Mouse (Mus musculus) kidney, adult 11 months (tissue): Measurements from ENCODE around the gene Pramef20.
A peak's percentile ranks its signal among the peaks of the same experiment; 100 is the strongest.
"Not testable (repeated sequence)": the region's sequence is repeated elsewhere in the genome, so short reads cannot be mapped to it uniquely, and the experiment has no call there.

Source experiments
- DNase-seq: peaks from one replicate; pipeline ENCODE4 v3.0.0; 2022

Gene Pramef20

GRCm38 (mm10) chr4:144377911-144378310 is at the start of gene Pramef20:
TSS of gene Pramef20 (minus strand) at chr4:144377933.
- DNase-seq = no peak

DNA sequence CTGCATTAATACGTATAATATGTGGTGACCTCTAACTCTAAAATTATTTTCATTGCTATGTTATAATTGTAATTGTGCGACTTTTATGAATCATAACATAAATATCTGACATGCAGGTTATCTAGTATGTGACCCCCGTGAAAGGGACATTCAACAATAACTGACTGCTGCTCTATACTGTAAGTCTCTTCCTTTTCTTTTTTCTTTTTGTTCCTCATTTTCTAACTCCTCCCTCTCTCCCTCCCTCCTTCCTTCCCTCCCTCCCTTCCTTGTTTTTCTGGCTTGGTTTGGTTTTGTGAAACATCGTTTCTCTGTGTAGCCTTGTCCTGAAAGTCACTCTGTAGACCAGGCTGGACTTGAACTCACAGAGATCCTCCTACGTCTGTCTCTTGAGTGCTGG is 46.9 kb upstream of the Pramef20 start:
- DNase-seq = no peak

DNA sequence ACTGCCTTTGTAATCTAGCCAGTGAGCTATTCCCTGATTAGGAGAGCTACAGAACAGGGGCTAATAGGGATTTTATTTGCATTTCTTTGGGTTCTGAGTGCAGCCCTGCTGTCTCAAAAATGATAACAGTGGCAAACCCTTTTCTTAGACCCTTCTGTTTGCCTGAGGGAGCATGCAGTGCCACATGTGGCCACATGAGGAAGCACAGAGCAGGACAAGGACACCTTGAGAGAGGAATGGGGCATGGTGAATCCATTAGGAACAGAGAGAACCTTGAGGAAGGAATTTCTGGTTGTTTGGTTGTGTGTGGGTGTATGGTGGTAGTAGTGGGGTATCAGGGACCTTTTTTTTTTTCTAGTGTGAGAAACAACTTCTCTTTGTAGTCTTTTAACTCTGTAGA is 42.9 kb upstream of the Pramef20 start:
- no peak for DNase-seq

DNA sequence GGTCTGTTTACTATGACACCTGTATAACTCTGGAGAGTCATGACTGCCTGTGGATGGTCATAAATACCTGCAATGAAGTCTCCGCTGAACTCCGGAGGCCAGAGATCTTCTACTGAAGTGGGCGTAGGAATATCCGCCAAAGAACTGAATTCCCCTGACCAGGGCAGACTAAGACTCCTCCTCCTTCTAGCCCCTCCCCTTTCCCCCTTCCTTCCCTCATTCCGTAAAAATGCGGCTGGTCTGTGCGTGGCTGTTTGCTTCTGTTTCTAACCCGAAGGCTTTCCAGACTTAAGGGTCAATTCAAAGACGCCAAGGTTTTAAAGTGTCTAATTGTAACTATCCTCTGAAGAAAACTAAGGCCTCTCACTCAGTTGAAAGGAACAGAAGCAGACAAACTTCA is 30.6 kb upstream of the Pramef20 start, which contains the start of gene Pramef12:
TSS of gene Pramef12 (minus strand) at position 175 of the 400 bp plus-strand sequence.
- DNase-seq = no peak

DNA sequence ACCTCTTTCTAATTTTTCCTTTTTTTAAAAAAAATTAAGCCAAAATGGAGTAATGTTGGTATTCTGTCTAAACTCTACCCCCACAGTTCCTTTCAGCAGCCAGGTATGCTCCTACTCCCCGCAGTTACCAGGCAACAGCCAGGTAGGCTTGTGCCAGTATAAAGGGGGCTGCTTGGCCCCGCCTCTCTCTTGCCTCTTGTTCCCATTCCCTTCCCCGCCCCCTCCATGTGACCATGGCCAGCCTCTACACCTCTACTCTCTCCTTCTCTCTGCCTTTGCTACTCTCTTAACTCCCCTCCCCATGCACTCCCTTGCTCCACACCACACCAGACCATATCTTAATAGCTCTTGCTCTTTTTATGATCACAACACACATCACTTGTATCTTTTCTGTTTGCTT is 28.5 kb upstream of the Pramef20 start:
- DNase-seq = no peak

DNA sequence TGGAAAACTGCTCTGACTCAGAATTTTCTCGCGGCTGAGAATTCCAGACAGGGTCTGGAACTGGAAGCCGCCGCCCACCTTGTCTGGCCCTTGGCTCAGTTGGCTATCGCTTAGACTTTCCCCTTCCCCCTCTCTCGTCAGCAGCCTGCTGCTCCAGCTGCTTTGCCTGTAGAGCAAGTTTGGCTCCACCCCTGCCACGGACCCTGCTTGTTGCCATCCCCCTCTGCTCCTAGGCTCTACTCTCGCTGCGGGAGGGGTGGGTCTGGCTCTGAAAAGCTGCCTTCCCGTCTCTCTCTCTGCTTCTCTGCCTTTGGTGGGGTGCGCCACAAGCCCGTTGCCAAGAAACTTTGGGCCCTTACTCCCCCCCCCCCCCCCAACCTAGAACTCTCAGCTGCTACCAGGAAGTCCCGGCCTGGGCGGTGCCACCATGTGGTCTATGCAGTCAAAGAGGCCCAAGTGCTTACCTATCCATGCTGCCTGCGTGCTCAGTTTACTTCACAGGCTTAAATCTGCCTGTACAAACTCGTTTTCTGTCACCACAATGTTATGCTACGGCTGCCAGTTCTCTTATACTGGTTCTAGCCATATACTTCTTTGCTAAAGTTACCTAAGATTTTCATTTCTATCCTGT is 26.8 kb upstream of the Pramef20 start:
- DNase-seq = peak; percentile 9

DNA sequence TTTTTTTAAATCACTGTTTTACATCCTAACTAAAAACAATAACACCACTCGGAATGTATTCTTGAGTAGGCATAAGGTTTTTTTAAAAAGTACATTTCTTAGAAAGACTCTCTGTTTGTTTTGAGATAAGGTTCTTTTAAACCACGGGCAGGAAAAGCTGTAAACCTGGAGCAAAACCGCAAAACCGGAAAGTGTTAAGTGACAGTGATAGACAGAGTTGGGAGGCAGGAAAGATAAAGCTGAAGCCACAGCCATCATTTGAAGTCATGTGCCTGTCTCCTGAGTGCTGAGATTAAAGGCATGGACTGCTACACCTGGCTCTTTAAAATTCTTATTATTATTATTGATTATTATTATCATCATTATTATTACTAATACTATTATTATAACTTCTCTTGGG is 25.0 kb upstream of the Pramef20 start:
- no peak for DNase-seq

GRCm38 (mm10) chr4:144396316-144396715 is 18.6 kb upstream of the Pramef20 start:
- no peak for DNase-seq

DNA sequence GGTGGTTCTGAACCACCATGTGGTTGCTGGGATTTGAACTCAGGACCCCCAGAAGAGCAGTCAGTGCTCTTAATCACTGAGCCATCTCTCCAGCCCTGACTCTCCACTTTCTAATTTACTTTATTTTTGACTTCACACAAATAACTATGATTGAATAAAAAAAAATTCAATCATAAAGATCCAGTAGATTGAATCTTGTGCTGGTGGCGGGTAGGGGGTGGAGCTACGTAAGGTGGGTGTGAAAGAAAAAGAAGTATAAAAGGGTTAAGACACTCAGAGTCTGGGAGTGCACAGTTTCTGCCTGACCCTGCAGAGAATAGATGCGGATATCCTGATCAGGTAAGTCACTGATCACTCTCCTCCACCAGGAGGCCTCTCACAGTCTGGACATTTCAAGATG is 20.1 kb downstream of the Pramef20 start, which contains the start of gene Gm13119:
TSS of gene Gm13119 (plus strand) at position 301 of the 400 bp plus-strand sequence.
- not testable (repeated sequence) for DNase-seq

GRCm38 (mm10) chr4:144335856-144336255 is 41.9 kb downstream of the Pramef20 start:
- DNase-seq = not testable (repeated sequence)

- not testable (repeated sequence) for DNase-seq
Measured at GRCm38 (mm10) chr4:144329949-144330348, 47.8 kb downstream of the Pramef20 start, which contains the start of gene Gm13128. TSS of gene Gm13128 (plus strand) at chr4:144330249.
